ENCODE assay signal across 15 mouse cellular contexts in the genomic region with DNA sequence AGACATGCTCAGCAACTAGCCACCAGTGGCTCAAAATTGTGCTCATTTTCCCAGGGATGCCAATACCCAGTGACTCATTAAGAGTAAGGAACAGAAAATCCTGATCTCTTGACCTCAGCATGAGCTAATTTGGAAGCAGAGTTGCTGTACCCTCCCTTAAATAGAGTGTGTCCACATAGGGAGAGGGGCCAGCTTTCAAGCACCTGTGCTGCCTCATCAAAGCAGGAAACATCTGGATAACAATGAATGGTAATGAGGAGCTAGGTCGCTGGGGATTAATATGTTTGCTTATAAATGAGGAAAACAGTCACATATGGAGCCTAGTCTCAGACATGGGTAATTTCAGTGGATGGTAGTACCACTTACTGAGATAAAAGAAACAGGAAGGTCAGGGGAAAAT. TPM values are rescaled to one million over a fixed set of nuclear protein-coding genes. Genes with fewer than 3 reads are reported as not detected.
DNase-seq lines count a peak whose midpoint lies in the region; ATAC-seq and TF ChIP-seq lines count a peak whose summit lies in the region.
"Had no signal": no experiment of that assay in that cellular context is flagged by ENCODE, and none has a peak within 500 bp of the region (broad histone marks: within the 10 kb centered on the region; RNA-seq: fewer than 3 reads in every experiment).

No protein-coding gene starts in this region.

- DNase-seq in heart, adult 2 months, result peak in 1 of 2 experiments; percentile 44
- DNase-seq in embryonic facial prominence, embryonic 10.5 days (ENCODE audit: low spot score), result peak; percentile 21
- DNase-seq in limb, embryonic 14.5 days (ENCODE audit: low spot score), result peak; percentile 41
- DNase-seq in retina, embryonic 14.5 days (ENCODE audit: low spot score), result no peak
- DNase-seq: cerebellum, postnatal 36 days; kidney, postnatal 14 days; thymus, postnatal 25 days had no signal

- peak overlapping the region; percentile 28; the same call in 1 of the 2 replicates for H3K27ac ChIP-seq in heart, adult 2 months
- H3K27ac ChIP-seq in heart, embryonic 12.5 days (ENCODE audit: poor library complexity, severe bottlenecking), result no peak overlapping the region
- 0 out of 2 replicates have a peak overlapping the region, but pooled peaks have one; percentile 22 for H3K27ac ChIP-seq in kidney, embryonic 15.5 days
- no peak overlapping the region for H3K27ac ChIP-seq in kidney, embryonic 14.5 days (ENCODE audit: low read depth, low read length)
- H3K27ac ChIP-seq in embryonic facial prominence, embryonic 10.5 days (replicated peaks), result no peak overlapping the region
- H3K27ac ChIP-seq in limb, embryonic 14.5 days (replicated peaks; ENCODE audit: low read depth, low read length), result no peak overlapping the region
- H3K27ac ChIP-seq: forebrain, embryonic 13.5 days; heart, embryonic 13.5 days; intestine, embryonic 15.5 days; liver, embryonic 12.5 days had no signal

- no peaks in the 10 kb centered on the region for H3K27me3 ChIP-seq in heart, adult 2 months (ENCODE audit: control insufficient read depth, insufficient read depth, low read length)
- H3K27me3 ChIP-seq in heart, embryonic 12.5 days (replicated peaks), result no peaks in the 10 kb centered on the region
- no peaks in the 10 kb centered on the region for H3K27me3 ChIP-seq in kidney, embryonic 15.5 days
- H3K27me3 ChIP-seq in kidney, embryonic 14.5 days (ENCODE audit: control insufficient read depth, insufficient read depth, low read length), result no peaks in the 10 kb centered on the region
- no peaks in the 10 kb centered on the region for H3K27me3 ChIP-seq in embryonic facial prominence, embryonic 10.5 days (replicated peaks; ENCODE audit: low read depth, poor library complexity, severe bottlenecking)
- no peaks in the 10 kb centered on the region for H3K27me3 ChIP-seq in limb, embryonic 14.5 days (ENCODE audit: control insufficient read depth, insufficient read depth, low read length)
- H3K27me3 ChIP-seq: forebrain, embryonic 13.5 days; heart, embryonic 13.5 days; intestine, embryonic 15.5 days; liver, embryonic 12.5 days had no signal

- H3K36me3 ChIP-seq in heart, adult 2 months (ENCODE audit: control insufficient read depth, insufficient read depth, low read length), result no peaks in the 10 kb centered on the region
- no peaks in the 10 kb centered on the region for H3K36me3 ChIP-seq in heart, embryonic 12.5 days
- H3K36me3 ChIP-seq in kidney, embryonic 15.5 days, result no peaks in the 10 kb centered on the region
- H3K36me3 ChIP-seq in kidney, embryonic 14.5 days (ENCODE audit: control insufficient read depth, insufficient read depth, low read length), result no peaks in the 10 kb centered on the region
- H3K36me3 ChIP-seq in embryonic facial prominence, embryonic 10.5 days (replicated peaks), result no peaks in the 10 kb centered on the region
- H3K36me3 ChIP-seq in limb, embryonic 14.5 days (ENCODE audit: control insufficient read depth, insufficient read depth, low read length), result no peaks in the 10 kb centered on the region
- H3K36me3 ChIP-seq: heart, embryonic 13.5 days; intestine, embryonic 15.5 days; liver, embryonic 12.5 days had no signal

- intact Hi-C loops in heart, adult 2 months (cut with DNase I), result loop anchor here (1.0 to 5.0 kb wide), 4 partner anchors 35 to 120 kb away; no protein-coding TSS in a partner anchor

- peaks cover 3% of the 10 kb centered on the region; the same call in 1 of the 2 replicates for H3K9me3 ChIP-seq in heart, embryonic 12.5 days (replicated peaks)
- H3K9me3 ChIP-seq in kidney, embryonic 15.5 days (replicated peaks), result no peaks in the 10 kb centered on the region
- no peaks in the 10 kb centered on the region for H3K9me3 ChIP-seq in kidney, embryonic 14.5 days (ENCODE audit: control insufficient read depth, low read length)
- H3K9me3 ChIP-seq in embryonic facial prominence, embryonic 10.5 days, result no peaks in the 10 kb centered on the region
- H3K9me3 ChIP-seq in limb, embryonic 14.5 days (ENCODE audit: control insufficient read depth, low read length), result no peaks in the 10 kb centered on the region
- H3K9me3 ChIP-seq: intestine, embryonic 15.5 days; liver, embryonic 12.5 days had no signal

- TF ChIP-seq CTCF in heart, adult 2 months (IDR thresholded peaks at IDR 0.05), result no peak

- H3K9ac ChIP-seq in heart, adult 2 months (ENCODE audit: low read depth, low read length), result no peak overlapping the region
- no peak overlapping the region for H3K9ac ChIP-seq in heart, embryonic 12.5 days
- no peak overlapping the region for H3K9ac ChIP-seq in kidney, embryonic 15.5 days
- no peak overlapping the region for H3K9ac ChIP-seq in kidney, embryonic 14.5 days (ENCODE audit: low read depth, low read length)
- no peak overlapping the region for H3K9ac ChIP-seq in limb, embryonic 14.5 days (ENCODE audit: low read depth, low read length, severe bottlenecking)
- H3K9ac ChIP-seq: forebrain, embryonic 13.5 days; heart, embryonic 13.5 days; intestine, embryonic 15.5 days; liver, embryonic 12.5 days had no signal

- H3K4me1 ChIP-seq in heart, adult 2 months (ENCODE audit: control insufficient read depth, insufficient read depth, low read length), result peaks cover 4% of the 10 kb centered on the region; the same call in 1 of the 2 replicates
- peaks cover 14% of the 10 kb centered on the region for H3K4me1 ChIP-seq in heart, embryonic 12.5 days (replicated peaks)
- peaks cover 22% of the 10 kb centered on the region for H3K4me1 ChIP-seq in kidney, embryonic 15.5 days
- H3K4me1 ChIP-seq in kidney, embryonic 14.5 days (ENCODE audit: control insufficient read depth, insufficient read depth, low read length), result 0 out of 2 replicates have a peak, but pooled peaks cover 2% of the 10 kb centered on the region
- peaks cover 9% of the 10 kb centered on the region for H3K4me1 ChIP-seq in embryonic facial prominence, embryonic 10.5 days
- peaks cover 23% of the 10 kb centered on the region for H3K4me1 ChIP-seq in limb, embryonic 14.5 days (ENCODE audit: control insufficient read depth, insufficient read depth, low read length)
- H3K4me1 ChIP-seq: forebrain, embryonic 13.5 days; liver, embryonic 12.5 days had no signal

- H3K4me3 ChIP-seq in heart, adult 2 months, result no peak overlapping the region
- H3K4me3 ChIP-seq in heart, embryonic 12.5 days, result no peak overlapping the region
- H3K4me3 ChIP-seq in kidney, embryonic 15.5 days (replicated peaks), result no peak overlapping the region
- H3K4me3 ChIP-seq in kidney, embryonic 14.5 days (ENCODE audit: low read length), result no peak overlapping the region
- no peak overlapping the region for H3K4me3 ChIP-seq in embryonic facial prominence, embryonic 10.5 days
- no peak overlapping the region for H3K4me3 ChIP-seq in limb, embryonic 14.5 days (replicated peaks; ENCODE audit: low read length)
- H3K4me3 ChIP-seq: forebrain, embryonic 13.5 days; heart, embryonic 13.5 days; intestine, embryonic 15.5 days; liver, embryonic 12.5 days had no signal

- TF ChIP-seq POLR2A in heart, adult 2 months (IDR thresholded peaks at IDR 0.05; ENCODE audit: insufficient read depth, low read depth, low read length), result no peak
- TF ChIP-seq POLR2A in limb, embryonic 14.5 days (IDR thresholded peaks at IDR 0.05; ENCODE audit: borderline replicate concordance, extremely low read depth, insufficient read depth, insufficient read length), result no peak

- no peak overlapping the region for H3K4me2 ChIP-seq in heart, embryonic 12.5 days
- H3K4me2 ChIP-seq in kidney, embryonic 15.5 days, result no peak overlapping the region
- H3K4me2 ChIP-seq in kidney, embryonic 14.5 days (replicated peaks; ENCODE audit: low read depth, low read length), result no peak overlapping the region
- no peak overlapping the region for H3K4me2 ChIP-seq in limb, embryonic 14.5 days (replicated peaks; ENCODE audit: low read depth, low read length, severe bottlenecking)
- H3K4me2 ChIP-seq: forebrain, embryonic 13.5 days; heart, embryonic 13.5 days; intestine, embryonic 15.5 days; liver, embryonic 12.5 days had no signal

- ATAC-seq in heart, embryonic 12.5 days (ENCODE audit: insufficient number of reproducible peaks, low FRiP score), result no peak
- ATAC-seq in kidney, embryonic 15.5 days (replicated peaks; ENCODE audit: low FRiP score), result no peak
- ATAC-seq in kidney, embryonic 14.5 days (ENCODE audit: low FRiP score, low TSS enrichment), result no peak
- ATAC-seq in limb, embryonic 14.5 days (ENCODE audit: low FRiP score, low read depth), result 0 out of 2 replicates have a peak, but pooled peaks have one; percentile 55
- ATAC-seq: forebrain, embryonic 13.5 days; intestine, embryonic 15.5 days; liver, embryonic 12.5 days; lung, postnatal 0 days had no signal

- H3K79me2 ChIP-seq in heart, adult 2 months (replicated peaks; ENCODE audit: control insufficient read depth, insufficient read depth, low read length), result no peaks in the 10 kb centered on the region

- TF ChIP-seq EP300 in heart, adult 2 months (IDR thresholded peaks at IDR 0.05; ENCODE audit: insufficient read depth, low read depth, low read length), result peak; percentile 65; the same call in 1 of the 2 replicates

- WGBS in heart, adult 2 months, result 48% methylated on average over 1 of the region's 1 CpGs
- WGBS in heart, embryonic 12.5 days, result 37% methylated on average over 1 of the region's 1 CpGs
- 29% methylated on average over 1 of the region's 1 CpGs for WGBS in kidney, embryonic 15.5 days
- 42% methylated on average over 1 of the region's 1 CpGs for WGBS in kidney, embryonic 14.5 days
- WGBS in embryonic facial prominence, embryonic 10.5 days, result 22% methylated on average over 1 of the region's 1 CpGs
- 5% methylated on average over 1 of the region's 1 CpGs for WGBS in limb, embryonic 14.5 days

RNA-seq across cellular contexts. Expression of a gene that starts 24.2 kb away (rescaled TPM):
- 10 to 100 TPM; 24.4 to 24.7 TPM for total RNA-seq in heart, adult 2 months (2021)
- 12.8 and 20.3 TPM in 2 replicates for polyA plus RNA-seq in heart, adult 2 months (2012; rRNA removed)
- 25.0 and 25.8 TPM in 2 replicates for polyA plus RNA-seq in heart, embryonic 12.5 days (2016; fragmentation: Nextera tagmentation; extraction: Ambion mirVana)
- polyA plus RNA-seq in kidney, embryonic 15.5 days (2015; fragmentation: Nextera tagmentation; extraction: Ambion mirVana), result 24.0 and 25.2 TPM in 2 replicates
- 21.4 and 36.5 TPM in 2 replicates for polyA plus RNA-seq in kidney, embryonic 14.5 days (2014; fragmentation: Nextera tagmentation; extraction: Ambion mirVana)
- polyA plus RNA-seq in embryonic facial prominence, embryonic 10.5 days (2016; fragmentation: Nextera tagmentation; extraction: Ambion mirVana), result 19.4 and 22.3 TPM in 2 replicates
- 50.2 and 52.8 TPM in 2 replicates for polyA plus RNA-seq in limb, embryonic 14.5 days (2012; rRNA removed)
- polyA plus RNA-seq in limb, embryonic 14.5 days (2014; fragmentation: Nextera tagmentation; extraction: Ambion mirVana), result 42.2 and 42.6 TPM in 2 replicates

Comparison
In these comparisons a context has a peak if more than half of its experiments do, and no peak if none do; other contexts are left out.
1. H3K27ac ChIP-seq: peak in heart, adult 2 months (single experiment) and kidney, embryonic 15.5 days (single experiment); none in heart, embryonic 12.5 days (single experiment), kidney, embryonic 14.5 days (single experiment), embryonic facial prominence, embryonic 10.5 days (single experiment) and limb, embryonic 14.5 days (single experiment).